Mouse (Mus musculus) liver, embryonic 11.5 days (tissue): ENCODE measurements around the gene Tapt1. TPM values are rescaled to one million over a fixed set of nuclear protein-coding genes. Genes with fewer than 3 reads are reported as not detected.
A peak's percentile ranks its signal among the peaks of the same experiment; 100 is the strongest.

Experiments
- ATAC-seq: fragments of 200-750 bp; cut with Nextera tagmentation; replicated peaks from 2 replicates; pipeline ENCODE4 v1.8.0; 2017; ENCODE audit warnings: moderate number of reproducible peaks, mild to moderate bottlenecking, moderate TSS enrichment, moderate library complexity; ENCODE audit not compliant: low FRiP score
- DNase-seq: peaks from one replicate; pipeline ENCODE4 v3.0.0-alpha.2; 2017; ENCODE audit warnings: low spot score
- H3K27ac ChIP-seq: fragments of 300-500 bp; sonication (generic); 2 replicates; pipeline ENCODE4 v1.5.1; 2014; ENCODE audit warnings: mild to moderate bottlenecking, low read depth, low read length, control low read depth
- H3K27me3 ChIP-seq: fragments of 300-500 bp; sonication (generic); replicated peaks from 2 replicates; pipeline ENCODE4 v1.6.1; 2014; ENCODE audit warnings: low read length, mixed read lengths; ENCODE audit not compliant: control insufficient read depth, insufficient read depth
- H3K36me3 ChIP-seq: fragments of 300-500 bp; sonication (generic); 2 replicates; pipeline ENCODE4 v1.6.1; 2014; ENCODE audit warnings: mild to moderate bottlenecking, low read length, moderate library complexity, mixed read lengths; ENCODE audit not compliant: control insufficient read depth, insufficient read depth
- H3K4me1 ChIP-seq: fragments of 300-500 bp; sonication (generic); replicated peaks from 2 replicates; pipeline ENCODE4 v1.6.1; 2014; ENCODE audit warnings: low read length, mixed read lengths; ENCODE audit not compliant: control insufficient read depth, insufficient read depth
- H3K4me2 ChIP-seq: fragments of 300-500 bp; sonication (generic); 2 replicates; pipeline ENCODE4 v1.6.1; 2014; ENCODE audit warnings: mild to moderate bottlenecking, control low read depth, moderate library complexity
- H3K4me3 ChIP-seq: fragments of 300-500 bp; sonication (generic); 2 replicates; pipeline ENCODE4 v1.5.1; 2014; ENCODE audit warnings: low read depth, low read length, control low read depth
- H3K9ac ChIP-seq: fragments of 300-500 bp; sonication (generic); 2 replicates; pipeline ENCODE4 v1.6.1; 2014; ENCODE audit warnings: low read depth, low read length, control low read depth
- H3K9me3 ChIP-seq: fragments of 300-500 bp; sonication (generic); 2 replicates; pipeline ENCODE4 v1.6.1; 2016; ENCODE audit warnings: low read length, inconsistent platforms, mixed read lengths; ENCODE audit not compliant: control insufficient read depth
- WGBS: fragments of 180-500 bp; shearing (Covaris S2); extraction: QIAGEN DNeasy Blood & Tissue Kit; methylation state at CpG from one replicate; pipeline ENCODE4 v1.1.7; 2014; 5-methylcytosine and 5-hydroxymethylcytosine counted together
- polyA plus RNA-seq: library from polyadenylated mRNA; unstranded; fragments of >200 nt; fragmentation: Nextera tagmentation; extraction: Ambion mirVana; gene quantifications from 2 replicates; pipeline ENCODE4 v1.2.1, GENCODE M21; 2014

Gene Tapt1
- polyA plus RNA-seq, 1 experiment from 2014 or later, result 49.7 TPM

DNA sequence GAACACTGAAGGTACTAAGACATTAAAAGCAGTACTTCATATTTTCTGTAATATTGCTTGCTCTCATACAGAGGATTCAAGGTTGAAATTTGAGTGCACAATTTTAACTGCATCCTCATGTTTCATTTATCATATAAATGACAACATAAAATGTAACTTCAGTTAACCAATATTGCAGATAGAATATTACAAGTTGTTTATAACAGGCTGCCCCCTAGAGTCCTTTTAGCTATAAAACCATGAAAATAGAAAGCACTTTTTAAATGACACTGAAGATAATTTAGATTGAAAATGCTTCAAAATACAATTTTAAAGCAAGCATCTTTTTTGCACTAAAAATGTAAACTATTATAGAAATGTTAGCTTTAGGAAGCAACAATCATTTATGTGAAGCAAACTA is 24.8 kb downstream of the Tapt1 start:
- Histone ChIP-seq H3K9me3 (no peaks in the 10 kb centered on the region), H3K27me3 (no peaks in the 10 kb centered on the region), H3K4me1 (peaks cover 22% of the 10 kb centered on the region), H3K4me3 (no peak overlapping the region), H3K9ac (no peak overlapping the region), H3K4me2 (no peak overlapping the region), H3K27ac (no peak overlapping the region), H3K36me3 (peaks cover 5% of the 10 kb centered on the region; the same call in 1 of the 2 replicates)
- DNase-seq, result no peak
- ATAC-seq, result no peak

DNA sequence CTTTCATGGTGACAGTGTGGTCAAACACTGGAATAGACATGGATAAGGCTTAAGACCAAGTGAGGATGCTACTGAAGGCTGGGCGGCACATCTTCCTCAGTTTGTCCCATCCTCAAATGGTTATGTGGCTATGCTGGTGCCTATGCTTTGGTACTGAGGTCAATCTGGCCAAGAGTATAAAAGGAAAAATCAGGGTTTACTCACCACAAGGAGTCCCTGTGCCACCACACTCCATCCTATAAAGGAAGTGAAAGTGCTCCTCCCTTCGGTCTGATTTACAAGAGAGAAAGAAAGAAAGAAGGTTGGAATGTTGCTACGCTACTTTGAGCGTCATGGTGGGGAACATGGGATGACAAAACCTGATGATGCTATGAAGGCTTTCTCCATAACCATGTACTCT is 27.3 kb downstream of the Tapt1 start:
- DNase-seq, result no peak
- 96% methylated on average over 4 of the region's 4 CpGs for WGBS
- peaks cover 17% of the 10 kb centered on the region for H3K4me1 ChIP-seq

DNA sequence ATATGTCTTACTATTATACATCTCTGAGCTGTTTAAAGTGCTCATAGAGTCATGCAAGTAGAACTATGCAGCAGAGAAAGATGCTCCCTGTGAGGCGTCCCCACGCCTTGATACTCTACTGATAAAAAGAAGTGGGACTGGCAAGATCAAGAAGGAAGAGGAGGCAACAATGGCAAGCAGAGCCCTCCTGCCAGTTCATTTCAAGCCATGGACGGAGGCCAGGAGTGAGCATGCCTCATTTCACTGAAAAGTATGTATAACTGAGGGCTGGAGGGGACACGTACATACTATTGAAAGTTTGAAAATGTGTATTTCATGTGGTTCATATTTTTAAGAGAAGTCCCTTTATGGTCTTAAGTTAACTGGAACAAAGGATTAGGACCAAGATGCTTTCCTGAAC is 28.0 kb downstream of the Tapt1 start:
- DNase-seq, result no peak
- no peak overlapping the region for H3K9ac ChIP-seq
- no peak overlapping the region for H3K4me2 ChIP-seq
- peaks cover 6% of the 10 kb centered on the region; the same call in 1 of the 2 replicates for H3K36me3 ChIP-seq
- H3K27me3 ChIP-seq, result no peaks in the 10 kb centered on the region
- no peak overlapping the region for H3K4me3 ChIP-seq
- H3K9me3 ChIP-seq, result no peaks in the 10 kb centered on the region
- ATAC-seq, result no peak
- 84% methylated on average over 4 of the region's 4 CpGs for WGBS
- no peak overlapping the region for H3K27ac ChIP-seq
- H3K4me1 ChIP-seq, result peaks cover 17% of the 10 kb centered on the region

More for the DNA sequence above, 27.3 kb downstream of the Tapt1 start:
- no peaks in the 10 kb centered on the region for H3K27me3 ChIP-seq
- no peak overlapping the region for H3K4me3 ChIP-seq
- no peak for ATAC-seq
- H3K27ac ChIP-seq, result no peak overlapping the region
- no peak overlapping the region for H3K4me2 ChIP-seq
- H3K9ac ChIP-seq, result no peak overlapping the region
- peaks cover under 1% of the 10 kb centered on the region; the same call in 1 of the 2 replicates for H3K36me3 ChIP-seq
- no peaks in the 10 kb centered on the region for H3K9me3 ChIP-seq

DNA sequence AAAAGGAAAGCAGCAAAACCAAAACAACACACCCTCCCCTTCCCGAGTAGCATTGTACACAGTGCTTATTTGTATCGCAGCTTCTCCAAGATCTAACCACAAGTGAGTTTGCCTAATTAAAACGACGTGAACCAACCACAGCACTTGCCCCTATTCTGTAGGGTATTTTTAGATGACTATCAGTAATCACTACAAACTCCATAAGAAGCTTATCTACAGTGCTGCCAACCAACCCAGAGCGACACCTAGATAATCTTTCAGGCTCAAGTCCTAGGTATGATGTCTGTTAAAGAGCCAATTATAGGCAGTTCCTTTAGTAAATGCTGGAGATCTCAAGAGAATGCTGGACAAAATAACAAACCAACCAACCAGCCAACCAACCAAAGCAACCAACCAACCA is 28.6 kb downstream of the Tapt1 start:
- Histone ChIP-seq H3K9me3 (no peaks in the 10 kb centered on the region), H3K9ac (no peak overlapping the region), H3K27me3 (no peaks in the 10 kb centered on the region), H3K4me1 (peaks cover 17% of the 10 kb centered on the region), H3K4me2 (no peak overlapping the region), H3K4me3 (no peak overlapping the region), H3K27ac (no peak overlapping the region), H3K36me3 (peaks cover 9% of the 10 kb centered on the region; the same call in 1 of the 2 replicates)
- DNase-seq (no peak), ATAC-seq (no peak)
- WGBS, result 73% methylated on average over 5 of the region's 5 CpGs

DNA sequence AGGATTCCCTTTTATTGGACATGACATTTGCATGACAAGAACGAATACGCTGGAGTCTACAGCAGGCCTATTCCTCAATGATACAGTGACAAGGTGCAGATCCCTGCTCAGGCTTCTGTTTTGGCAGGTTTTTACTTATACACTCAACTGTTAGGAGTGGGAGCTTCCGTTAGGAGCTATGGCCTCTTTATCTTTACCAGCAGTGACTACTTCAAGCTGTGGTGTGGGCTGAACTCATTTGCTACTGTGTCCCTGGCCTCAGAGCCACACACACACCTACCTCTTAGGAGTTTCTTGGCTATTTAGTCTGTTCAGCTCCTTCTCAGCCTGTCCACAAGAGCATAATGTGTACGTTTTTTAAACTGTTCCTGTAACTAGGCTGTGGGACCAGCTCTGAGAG is 30.3 kb downstream of the Tapt1 start:
- H3K27ac ChIP-seq, result 0 out of 2 replicates have a peak overlapping the region, but pooled peaks have one; percentile 36
- peaks cover 10% of the 10 kb centered on the region for H3K4me1 ChIP-seq
- no peaks in the 10 kb centered on the region for H3K27me3 ChIP-seq
- no peak overlapping the region for H3K4me2 ChIP-seq
- 75% methylated on average over 4 of the region's 4 CpGs for WGBS
- no peak overlapping the region for H3K4me3 ChIP-seq
- H3K36me3 ChIP-seq, result peaks cover 9% of the 10 kb centered on the region; the same call in 1 of the 2 replicates
- DNase-seq (no peak), ATAC-seq (peak; percentile 80)
- H3K9ac ChIP-seq, result no peak overlapping the region
- no peaks in the 10 kb centered on the region for H3K9me3 ChIP-seq

DNA sequence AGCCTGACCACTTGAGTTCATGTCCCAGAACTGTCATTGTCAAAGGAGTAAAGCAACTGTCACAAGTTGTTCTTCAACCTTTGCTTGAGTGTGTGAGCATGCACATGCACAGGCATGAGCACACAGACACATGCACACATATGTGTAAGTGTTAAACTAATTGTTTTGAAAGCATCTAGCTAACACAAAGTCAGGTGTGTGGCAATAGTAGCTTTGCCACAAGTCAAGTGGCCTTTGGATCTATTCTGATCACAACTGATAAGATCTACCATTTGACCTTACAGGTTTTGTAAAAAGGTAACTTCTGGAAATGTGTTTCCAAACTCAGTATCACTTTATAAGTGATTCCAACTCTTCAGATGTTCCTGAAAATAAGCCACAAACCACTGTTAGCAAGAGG is 39.1 kb downstream of the Tapt1 start:
- Histone ChIP-seq H3K36me3 (peaks cover 39% of the 10 kb centered on the region), H3K9ac (no peak overlapping the region), H3K4me2 (no peak overlapping the region), H3K9me3 (no peaks in the 10 kb centered on the region), H3K4me1 (no peaks in the 10 kb centered on the region), H3K27ac (no peak overlapping the region), H3K4me3 (no peak overlapping the region), H3K27me3 (no peaks in the 10 kb centered on the region)
- ATAC-seq (no peak), DNase-seq (no peak)

DNA sequence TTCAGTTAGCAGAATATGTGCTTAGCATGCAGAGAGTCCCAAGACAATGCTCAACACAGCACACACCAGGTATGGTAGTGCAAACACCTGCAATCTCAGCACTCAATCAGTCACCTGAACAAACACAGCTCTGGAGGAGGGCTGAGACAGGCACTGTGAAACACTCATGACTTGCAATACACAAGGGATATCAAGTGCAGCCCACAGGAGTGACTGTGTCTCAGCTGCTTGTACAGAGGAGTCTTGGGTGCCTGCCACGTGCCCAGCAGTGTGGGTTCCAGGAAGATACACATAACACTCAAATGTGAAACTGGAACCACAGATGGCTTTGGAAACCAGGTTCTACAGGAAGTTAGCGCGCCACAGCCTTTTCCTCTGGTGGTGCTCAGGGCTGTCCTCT is 44.8 kb downstream of the Tapt1 start:
- Histone ChIP-seq H3K27me3 (no peaks in the 10 kb centered on the region), H3K36me3 (peaks cover 30% of the 10 kb centered on the region), H3K4me3 (no peak overlapping the region), H3K9ac (no peak overlapping the region), H3K27ac (no peak overlapping the region), H3K4me1 (no peaks in the 10 kb centered on the region), H3K9me3 (no peaks in the 10 kb centered on the region), H3K4me2 (no peak overlapping the region)
- ATAC-seq (no peak), DNase-seq (no peak)
- 77% methylated on average over 3 of the region's 3 CpGs for WGBS

DNA sequence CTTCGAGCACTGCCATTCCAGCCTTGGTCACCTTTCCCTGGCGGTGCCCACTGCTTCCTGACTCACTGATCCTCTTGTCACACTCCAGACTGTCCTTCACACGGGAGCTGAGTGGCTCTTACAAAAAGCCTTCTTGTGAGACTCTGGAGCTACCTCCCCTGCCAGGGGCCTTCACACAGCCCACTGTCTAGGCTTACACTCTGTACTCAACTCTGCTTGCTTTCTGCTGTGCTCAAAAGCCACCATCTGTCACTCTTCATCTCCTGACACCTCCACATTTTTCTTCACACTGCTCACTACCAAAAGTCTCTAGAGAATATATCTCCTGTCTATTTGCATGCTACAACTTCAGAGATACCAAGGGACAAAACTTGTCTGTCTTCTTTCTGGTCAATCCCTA is 46.0 kb downstream of the Tapt1 start:
- DNase-seq, result no peak
- Histone ChIP-seq H3K4me1 (no peaks in the 10 kb centered on the region), H3K4me3 (no peak overlapping the region), H3K9ac (no peak overlapping the region), H3K27me3 (no peaks in the 10 kb centered on the region), H3K36me3 (peaks cover 36% of the 10 kb centered on the region), H3K4me2 (no peak overlapping the region), H3K9me3 (no peaks in the 10 kb centered on the region), H3K27ac (no peak overlapping the region)
- no peak for ATAC-seq
- 91% methylated on average over 3 of the region's 3 CpGs for WGBS

DNA sequence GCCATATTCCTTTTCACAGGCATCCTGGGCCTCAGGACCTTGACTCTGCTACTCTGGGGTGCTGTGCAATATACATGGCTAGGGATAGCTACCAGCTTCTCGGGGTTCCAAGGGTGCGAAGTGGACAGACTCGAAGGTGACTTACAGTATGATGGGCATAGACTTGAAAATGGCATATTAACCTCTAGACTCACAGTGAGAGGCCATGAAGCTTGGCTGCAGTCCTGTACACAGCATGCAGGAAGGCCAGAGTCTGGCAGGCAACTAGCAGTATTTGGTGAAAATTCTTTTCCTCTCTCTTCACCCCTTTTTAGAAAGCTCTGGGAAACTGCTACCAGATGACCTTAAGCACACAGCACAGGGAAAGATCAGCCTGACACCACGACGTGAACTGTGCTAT is 52.4 kb downstream of the Tapt1 start:
- Histone ChIP-seq H3K4me2 (no peak overlapping the region), H3K36me3 (peaks cover 29% of the 10 kb centered on the region), H3K4me1 (no peaks in the 10 kb centered on the region), H3K4me3 (no peak overlapping the region), H3K9ac (no peak overlapping the region), H3K9me3 (no peaks in the 10 kb centered on the region), H3K27ac (no peak overlapping the region), H3K27me3 (no peaks in the 10 kb centered on the region)
- WGBS, result 95% methylated on average over 5 of the region's 5 CpGs
- DNase-seq (no peak), ATAC-seq (no peak)
